Mouse (Mus musculus) lung, postnatal 0 days (tissue): ENCODE measurements around the gene Zfp963. TPM values are rescaled to one million over a fixed set of nuclear protein-coding genes. Genes with fewer than 3 reads are reported as not detected.

ENCODE experiments used
- ATAC-seq: fragments of 200-750 bp; cut with Nextera tagmentation; 2 replicates; pipeline ENCODE4 v1.8.0; 2017; ENCODE audit warnings: moderate library complexity
- DNase-seq: peaks from one replicate; pipeline ENCODE4 v3.0.0-alpha.2; 2016; ENCODE audit warnings: low spot score
- H3K27ac ChIP-seq: fragments of 300-500 bp; sonication (generic); 2 replicates; pipeline ENCODE4 v1.5.1; 2014; ENCODE audit warnings: antibody characterized with exemption, mild to moderate bottlenecking, low read length, mixed read lengths
- H3K27me3 ChIP-seq: fragments of 300-500 bp; sonication (generic); replicated peaks from 2 replicates; pipeline ENCODE4 v1.6.1; 2014; ENCODE audit warnings: low read length, mixed read lengths; ENCODE audit not compliant: insufficient read depth
- H3K36me3 ChIP-seq: fragments of 300-500 bp; sonication (generic); 2 replicates; pipeline ENCODE4 v1.6.1; 2014; ENCODE audit warnings: low read length, mixed read lengths; ENCODE audit not compliant: insufficient read depth
- H3K4me1 ChIP-seq: fragments of 300-500 bp; sonication (generic); 2 replicates; pipeline ENCODE4 v1.6.1; 2014; ENCODE audit warnings: antibody characterized with exemption, low read depth, low read length, mixed read lengths; ENCODE audit not compliant: insufficient read depth
- H3K4me2 ChIP-seq: fragments of 300-500 bp; sonication (generic); replicated peaks from 2 replicates; pipeline ENCODE4 v1.6.1; 2014; ENCODE audit warnings: low read depth, mild to moderate bottlenecking, low read length, moderate library complexity, mixed read lengths
- H3K4me3 ChIP-seq: fragments of 300-500 bp; sonication (generic); 2 replicates; pipeline ENCODE4 v1.5.1; 2014; ENCODE audit warnings: low read depth, low read length
- H3K9ac ChIP-seq: fragments of 300-500 bp; sonication (generic); replicated peaks from 2 replicates; pipeline ENCODE4 v1.6.1; 2014; ENCODE audit warnings: low read depth, mild to moderate bottlenecking
- H3K9me3 ChIP-seq: fragments of 300-500 bp; sonication (generic); 2 replicates; pipeline ENCODE4 v1.6.1; 2016; ENCODE audit warnings: low read length, mixed read lengths
- CTCF ChIP-seq: IDR thresholded peaks from 2 replicates; pipeline ENCODE4 v1.5.1; 2016; ENCODE audit warnings: antibody characterized with exemption, mild to moderate bottlenecking
- EP300 ChIP-seq: IDR thresholded peaks from 2 replicates; pipeline ENCODE4 v1.6.1; 2016; ENCODE audit warnings: antibody characterized with exemption, mild to moderate bottlenecking, control low read depth
- WGBS: fragments of 180-500 bp; shearing (Covaris S2); extraction: QIAGEN DNeasy Blood & Tissue Kit; methylation state at CpG from one replicate; pipeline ENCODE4 v1.1.7; 2014; 5-methylcytosine and 5-hydroxymethylcytosine counted together
- polyA plus RNA-seq: library from polyadenylated mRNA; unstranded; fragments of >200 nt; fragmentation: Nextera tagmentation; extraction: Ambion mirVana; gene quantifications from 2 replicates; pipeline ENCODE4 v1.2.1, GENCODE M21; 2015

Zfp963 gene
- polyA plus RNA-seq, 1 experiment from 2014 or later: 7.1 TPM

DNA sequence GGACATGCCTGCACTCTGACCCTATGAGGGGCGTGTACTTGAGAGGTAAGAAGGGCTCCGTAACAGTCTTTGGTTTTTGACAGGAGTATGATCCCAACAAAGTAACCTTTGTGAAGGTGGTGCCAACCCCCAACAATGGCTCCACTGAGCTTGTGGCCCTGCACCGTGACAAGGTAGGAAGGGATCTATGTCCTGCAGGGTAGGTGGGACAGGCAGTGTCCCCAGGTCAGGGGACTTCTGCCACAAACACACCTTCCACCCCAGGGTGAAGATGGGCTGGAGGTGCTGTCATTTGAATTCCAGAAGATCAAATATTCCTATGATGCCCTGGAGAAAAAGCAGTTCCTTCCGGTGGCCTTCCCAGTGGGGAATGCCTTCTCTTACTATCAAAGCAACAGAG is 43.9 kb upstream of the Zfp963 start:
- TF ChIP-seq EP300 (no peak), CTCF (no peak)
- no peak overlapping the region for H3K27ac ChIP-seq
- H3K9ac ChIP-seq: no peak overlapping the region
- H3K4me2 ChIP-seq: no peak overlapping the region
- peaks cover 23% of the 10 kb centered on the region for H3K36me3 ChIP-seq
- 86% methylated on average over 4 of the region's 4 CpGs for WGBS
- H3K4me3 ChIP-seq: no peak overlapping the region
- DNase-seq: no peak
- H3K4me1 ChIP-seq: peaks cover 7% of the 10 kb centered on the region; the same call in 1 of the 2 replicates
- no peaks in the 10 kb centered on the region for H3K27me3 ChIP-seq
- no peak for ATAC-seq
- no peaks in the 10 kb centered on the region for H3K9me3 ChIP-seq

DNA sequence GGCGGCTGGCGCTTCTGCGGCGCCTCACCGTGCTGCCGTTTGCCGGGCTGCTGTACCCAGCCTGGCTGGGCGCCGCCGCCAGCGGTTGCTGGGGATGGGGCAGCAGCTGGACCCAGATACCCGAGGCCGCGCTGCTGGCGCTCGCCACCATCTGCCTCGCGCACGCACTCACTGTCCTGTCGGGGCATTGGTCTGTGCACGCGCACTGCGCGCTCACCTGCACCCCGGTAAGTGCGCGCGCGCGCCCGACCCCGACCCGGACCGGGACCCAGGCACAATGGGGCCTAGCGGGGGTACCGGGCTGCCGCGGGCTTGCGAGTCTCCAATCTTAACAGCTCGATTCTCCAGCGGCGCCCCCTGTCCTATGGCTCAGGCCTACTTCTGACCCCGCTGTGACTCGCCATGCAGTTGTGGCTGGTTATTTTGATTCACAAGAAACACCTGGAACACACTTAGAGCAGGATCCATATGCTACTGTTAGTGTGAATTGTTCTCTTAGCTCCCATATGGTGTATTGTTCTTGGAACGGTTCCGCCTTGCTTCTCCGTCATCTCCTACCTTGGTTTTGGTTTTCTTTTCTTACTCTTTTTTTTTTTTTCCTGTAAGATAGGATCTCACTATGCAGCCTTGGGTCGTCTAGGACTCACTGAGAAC is 41.8 kb upstream of the Zfp963 start:
- no peak for TF ChIP-seq EP300
- no peak for TF ChIP-seq CTCF
- H3K9me3 ChIP-seq: no peaks in the 10 kb centered on the region
- peak overlapping the region; percentile 97 for H3K4me3 ChIP-seq
- H3K4me1 ChIP-seq: peaks cover 7% of the 10 kb centered on the region; the same call in 1 of the 2 replicates
- 1% methylated on average over 42 of the region's 48 CpGs for WGBS
- peaks cover 2% of the 10 kb centered on the region for H3K36me3 ChIP-seq
- peak overlapping the region; percentile 97 for H3K4me2 ChIP-seq
- peak overlapping the region; percentile 79 for H3K27ac ChIP-seq
- no peaks in the 10 kb centered on the region for H3K27me3 ChIP-seq
- ATAC-seq (peak; percentile 68), DNase-seq (peak; percentile 36)
- peak overlapping the region; percentile 88 for H3K9ac ChIP-seq

GRCm38 (mm10) chr8:69790773-69791367 is 41.1 kb upstream of the Zfp963 start, which contains the start of the genes Atp13a1 and Zfp866:
Gene Atp13a1, plus strand, starts transcription at chr8:69791163.
Gene Zfp866, minus strand, starts transcription at chr8:69791178.
- Histone ChIP-seq H3K27ac (peak within 1 kb of the TSS; percentile 79), H3K36me3 (no peaks in the 10 kb centered on the region; the same call in 1 of the 2 replicates), H3K9me3 (no peaks in the 10 kb centered on the region), H3K9ac (peak within 1 kb of the TSS; percentile 88), H3K4me1 (peaks cover 7% of the 10 kb centered on the region; the same call in 1 of the 2 replicates), H3K4me3 (peak within 1 kb of the TSS; percentile 97), H3K4me2 (peak within 1 kb of the TSS; percentile 97), H3K27me3 (no peaks in the 10 kb centered on the region)
- WGBS: under 1% methylated on average over 38 of the region's 38 CpGs
- ATAC-seq: peak; percentile 97
- TF ChIP-seq CTCF (peak; percentile 28), EP300 (no peak)
- DNase-seq: peak; percentile 95

DNA sequence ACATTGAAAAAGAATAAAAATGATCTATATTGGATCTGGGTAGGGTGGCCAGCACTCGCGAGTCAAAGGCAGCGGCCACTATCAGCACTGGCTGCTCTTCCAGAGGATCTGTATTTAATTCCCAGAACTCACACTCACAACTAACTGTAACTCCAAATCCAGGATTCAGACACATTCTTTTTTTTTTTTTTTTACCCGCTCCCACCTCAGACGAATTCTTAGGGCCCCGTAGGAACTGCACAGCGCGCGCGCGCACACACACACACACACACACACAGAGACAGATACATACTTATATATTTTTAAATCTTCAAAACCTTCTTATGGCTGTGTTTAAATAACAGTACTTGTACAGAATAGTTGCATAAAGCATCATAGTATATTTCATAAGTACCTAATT is 40.6 kb upstream of the Zfp963 start:
- no peaks in the 10 kb centered on the region for H3K9me3 ChIP-seq
- H3K4me1 ChIP-seq: peaks cover 7% of the 10 kb centered on the region; the same call in 1 of the 2 replicates
- TF ChIP-seq CTCF: no peak
- no peak for TF ChIP-seq EP300
- no peaks in the 10 kb centered on the region for H3K27me3 ChIP-seq
- ATAC-seq: 0 out of 2 replicates have a peak, but pooled peaks have one; percentile 1
- H3K4me3 ChIP-seq: peak overlapping the region; percentile 97
- DNase-seq: no peak
- WGBS: 28% methylated on average over 11 of the region's 11 CpGs
- no peaks in the 10 kb centered on the region; the same call in 1 of the 2 replicates for H3K36me3 ChIP-seq
- H3K9ac ChIP-seq: peak overlapping the region; percentile 88
- peak overlapping the region; percentile 97 for H3K4me2 ChIP-seq
- H3K27ac ChIP-seq: no peak overlapping the region

- H3K9ac ChIP-seq: no peak overlapping the region
- H3K4me1 ChIP-seq: peaks cover 7% of the 10 kb centered on the region; the same call in 1 of the 2 replicates
- no peaks in the 10 kb centered on the region for H3K36me3 ChIP-seq
- TF ChIP-seq EP300 (no peak), CTCF (no peak)
- H3K27me3 ChIP-seq: no peaks in the 10 kb centered on the region
- no peak overlapping the region for H3K4me2 ChIP-seq
- DNase-seq: no peak
- no peak overlapping the region for H3K27ac ChIP-seq
- no peak for ATAC-seq
- no peak overlapping the region for H3K4me3 ChIP-seq
- WGBS: 64% methylated on average over 5 of the region's 5 CpGs
- H3K9me3 ChIP-seq: no peaks in the 10 kb centered on the region
Observed at GRCm38 (mm10) chr8:69789731-69790130, 40.0 kb upstream of the Zfp963 start.

- H3K4me3 ChIP-seq: no peak overlapping the region
- H3K4me2 ChIP-seq: no peak overlapping the region
- H3K27ac ChIP-seq: no peak overlapping the region
- H3K36me3 ChIP-seq: no peaks in the 10 kb centered on the region
- no peak for DNase-seq
- peaks cover 7% of the 10 kb centered on the region; the same call in 1 of the 2 replicates for H3K4me1 ChIP-seq
- H3K9ac ChIP-seq: no peak overlapping the region
- H3K27me3 ChIP-seq: no peaks in the 10 kb centered on the region
- ATAC-seq: no peak
- TF ChIP-seq EP300 (no peak), CTCF (no peak)
- 91% methylated on average over 5 of the region's 5 CpGs for WGBS
- no peaks in the 10 kb centered on the region for H3K9me3 ChIP-seq
Observed at GRCm38 (mm10) chr8:69789105-69789504, 39.3 kb upstream of the Zfp963 start.
